Mouse (Mus musculus): ENCODE results near the gene Vtcn1. TPM values are rescaled to one million over a fixed set of nuclear protein-coding genes. Genes with fewer than 3 reads are reported as not detected.

Vtcn1 gene
- not detected in 2 replicates for polyA plus RNA-seq (2012; ENCODE audit: low replicate concordance)

DNA sequence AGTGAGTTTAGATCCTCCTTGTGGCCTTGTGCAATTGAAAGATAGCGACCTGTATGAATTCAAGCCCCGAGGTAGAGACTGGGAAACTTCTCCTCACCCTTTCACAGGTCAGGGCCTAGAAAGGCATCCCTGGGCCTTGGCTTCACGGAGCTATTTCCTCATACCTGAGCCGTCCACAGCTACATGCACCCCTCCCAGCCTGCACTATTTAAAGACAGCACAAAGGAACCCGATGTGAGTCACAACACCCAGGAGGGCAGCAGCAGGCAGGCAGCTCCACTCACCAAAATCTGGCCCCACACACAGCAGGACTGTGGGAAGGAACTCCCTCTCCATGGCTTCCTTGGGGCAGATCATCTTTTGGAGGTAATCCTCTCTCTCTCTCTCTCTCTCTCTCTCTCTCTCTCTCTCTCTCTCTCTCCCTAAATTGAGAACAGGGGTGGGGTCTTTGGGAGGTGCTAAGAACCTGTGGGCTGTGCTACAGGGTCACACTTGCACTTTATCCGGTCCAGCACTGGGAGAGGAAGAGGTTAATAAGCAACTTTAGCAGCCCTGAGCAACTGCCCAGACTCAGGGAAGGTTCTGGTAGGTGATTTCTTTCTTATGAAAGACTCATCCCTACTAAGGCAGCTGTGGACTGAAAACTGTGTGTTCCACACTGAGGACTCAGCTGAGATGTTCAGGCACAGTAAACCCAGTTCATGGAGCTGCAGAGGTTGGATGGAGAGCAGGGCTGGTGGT lies at the start of gene Vtcn1:
Gene Vtcn1, plus strand, starts transcription at position 235 of the 741 bp plus-strand sequence.

DNA sequence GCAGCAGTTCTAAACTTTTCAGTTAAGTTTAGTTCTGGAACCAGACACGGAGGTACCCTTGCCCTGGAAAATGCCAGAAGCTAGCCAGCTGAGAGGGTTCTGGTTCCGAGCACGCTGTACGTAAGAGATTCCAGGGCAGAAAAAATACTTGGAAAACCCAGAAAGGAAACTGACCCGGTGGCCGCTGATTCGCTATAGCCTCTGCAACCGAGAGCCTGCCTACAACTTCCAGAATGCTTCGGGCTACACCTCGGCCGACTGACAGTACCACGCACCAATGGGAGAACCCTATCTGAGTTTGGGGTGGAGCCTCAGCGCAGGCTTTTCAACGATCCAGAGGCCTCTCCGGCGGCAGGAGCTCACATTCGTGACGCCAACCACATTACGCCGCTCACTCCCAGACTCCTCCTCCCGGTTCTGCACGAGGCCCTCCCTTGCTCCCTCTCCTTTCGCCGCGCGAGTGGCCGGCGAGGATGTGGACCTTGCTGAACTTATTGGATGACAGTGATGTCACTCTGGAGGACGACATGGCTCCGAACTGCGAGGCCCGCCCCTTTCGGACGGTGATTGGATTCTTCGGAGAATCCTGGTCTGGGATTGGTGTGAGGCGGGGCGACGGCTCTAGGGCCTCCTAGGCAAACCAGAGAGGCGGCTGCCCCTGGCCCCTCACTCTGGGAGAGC lies 96.7 kb downstream of the Vtcn1 start, which contains the start of gene Trim45:
Gene Trim45, plus strand, starts transcription at position 378 of the 681 bp plus-strand sequence.

Other genes starting within 250 kb of the Vtcn1 start
- 54.1 and 112 TPM in 2 replicates for gene Man1a2, start 140.0 kb upstream of the Vtcn1 start, polyA plus RNA-seq (2012; ENCODE audit: low replicate concordance)
- 0.80 and 1.2 TPM in 2 replicates for gene Trim45, start 96.7 kb downstream of the Vtcn1 start, polyA plus RNA-seq (2012; ENCODE audit: low replicate concordance)
- gene Ttf2, start 144.2 kb downstream of the Vtcn1 start, polyA plus RNA-seq (2012; ENCODE audit: low replicate concordance): 2.2 and 3.6 TPM in 2 replicates
- gene Cd101, start 204.1 kb downstream of the Vtcn1 start, polyA plus RNA-seq (2012; ENCODE audit: low replicate concordance): 4.5 and 4.8 TPM in 2 replicates

Data from hematopoietic multipotent progenitor cell, adult 10-12 weeks (in vitro differentiated cells).